Mouse (Mus musculus) heart, postnatal 36 days (tissue): Measurements from ENCODE around the gene Chrdl2. TPM values are rescaled to one million over a fixed set of nuclear protein-coding genes. Genes with fewer than 3 reads are reported as not detected.
A peak's percentile ranks its signal among the peaks of the same experiment; 100 is the strongest.
"Not testable (repeated sequence)": the region's sequence is repeated elsewhere in the genome, so short reads cannot be mapped to it uniquely, and the experiment has no call there.

ENCODE experiments used
- DNase-seq, 2 experiments: peaks; one replicate each; pipeline ENCODE4 v3.0.0; 2021 to 2022
- intact Hi-C: fragments of 180-260 bp; cut with DNase I; formaldehyde crosslinking; loops from one replicate; pipeline ENCODE4 v1.15.1; 2025
- total RNA-seq, 2 experiments: library from RNA; stranded (reverse); gene quantifications; 2 replicates each; pipeline ENCODE4 v1.2.3; 2021

The Chrdl2 gene
- total RNA-seq, 2 experiments from 2014 or later = 0.38 TPM; not detected in 1

DNA sequence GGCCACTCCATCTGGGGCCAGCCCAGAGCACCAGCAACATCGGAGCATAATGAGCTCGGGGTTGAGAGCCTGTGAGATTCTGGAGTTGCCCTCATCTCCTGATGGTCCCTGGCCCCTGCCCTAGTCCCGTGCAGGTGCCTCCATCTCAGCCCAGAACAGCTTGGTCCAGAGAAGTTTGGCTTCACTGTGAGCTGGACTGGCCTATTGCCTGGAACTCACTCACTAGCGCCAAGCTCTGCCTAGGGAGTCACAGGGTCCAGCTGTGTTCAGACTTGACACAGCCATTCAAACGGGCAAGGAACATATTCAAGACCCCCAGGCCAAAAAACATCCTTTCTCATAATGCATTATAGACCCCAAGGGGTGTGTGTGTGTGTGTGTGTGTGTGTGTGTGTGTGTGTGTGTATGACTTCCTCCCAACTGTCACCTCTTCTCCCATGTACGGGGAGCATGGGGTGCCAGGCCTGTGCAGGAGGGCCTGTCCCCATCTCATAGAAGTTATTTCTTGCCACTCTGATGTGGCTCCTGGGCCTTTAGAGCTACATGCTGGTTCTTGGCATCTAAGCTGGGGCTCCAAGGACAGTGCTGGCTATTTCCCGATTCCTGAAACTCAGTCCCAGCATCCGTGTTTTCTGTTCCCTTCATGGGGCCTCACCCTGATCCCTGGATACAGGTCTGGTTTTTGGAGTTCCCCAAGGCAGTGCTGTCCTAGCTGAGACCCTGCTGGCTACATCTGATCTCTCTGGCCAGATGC, 25.2 kb downstream of the Chrdl2 start:
- intact Hi-C loops = no loop called here
- no peak for DNase-seq

- no peak for DNase-seq
- intact Hi-C loops = no loop called here
Observed at GRCm38 (mm10) chr7:100033672-100034071, 27.7 kb downstream of the Chrdl2 start.

GRCm38 (mm10) chr7:100034815-100035463, 29.0 kb downstream of the Chrdl2 start:
- no peak for DNase-seq
- intact Hi-C loops = no loop called here

DNA sequence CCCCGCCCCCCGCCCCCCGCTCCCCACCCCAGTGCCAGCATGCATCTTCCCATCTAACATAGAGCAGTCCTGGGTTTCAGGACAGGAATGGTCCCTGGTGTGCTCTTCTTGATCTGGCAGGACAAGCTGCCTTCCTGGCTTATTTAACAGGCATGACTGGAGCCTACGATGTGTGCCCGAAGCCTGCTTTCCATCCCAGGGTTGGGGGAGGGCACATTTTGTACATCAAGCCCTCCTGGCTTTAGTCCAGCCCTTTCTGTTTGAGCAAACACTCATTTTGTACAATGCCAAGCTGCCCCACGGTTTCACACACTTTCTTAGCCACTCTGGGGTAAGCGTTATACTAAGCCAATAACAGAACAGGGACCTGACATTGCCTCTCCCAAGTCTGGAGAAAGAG, 30.1 kb downstream of the Chrdl2 start:
- intact Hi-C loops = no loop called here
- no peak for DNase-seq

DNA sequence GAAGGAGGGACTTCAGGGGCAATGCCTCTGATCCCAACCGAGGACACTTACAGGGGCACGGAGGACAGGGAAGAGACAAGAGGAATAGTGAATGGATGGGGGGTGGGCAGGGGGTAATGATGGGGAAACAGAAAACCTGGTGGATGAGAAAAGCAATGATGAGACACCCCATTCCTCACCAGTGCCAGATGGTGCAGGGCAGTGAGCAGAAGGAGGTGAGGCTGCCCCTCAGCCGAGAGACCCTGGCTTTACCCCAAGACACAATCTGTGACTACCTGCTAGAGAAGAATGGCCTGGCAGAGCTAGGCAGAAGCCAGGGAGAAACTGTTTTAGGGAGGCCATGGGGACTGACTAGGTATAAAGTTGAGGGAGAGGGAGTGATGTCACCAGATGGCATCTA, 30.5 kb downstream of the Chrdl2 start:
- intact Hi-C loops = no loop called here
- DNase-seq = no peak

DNA sequence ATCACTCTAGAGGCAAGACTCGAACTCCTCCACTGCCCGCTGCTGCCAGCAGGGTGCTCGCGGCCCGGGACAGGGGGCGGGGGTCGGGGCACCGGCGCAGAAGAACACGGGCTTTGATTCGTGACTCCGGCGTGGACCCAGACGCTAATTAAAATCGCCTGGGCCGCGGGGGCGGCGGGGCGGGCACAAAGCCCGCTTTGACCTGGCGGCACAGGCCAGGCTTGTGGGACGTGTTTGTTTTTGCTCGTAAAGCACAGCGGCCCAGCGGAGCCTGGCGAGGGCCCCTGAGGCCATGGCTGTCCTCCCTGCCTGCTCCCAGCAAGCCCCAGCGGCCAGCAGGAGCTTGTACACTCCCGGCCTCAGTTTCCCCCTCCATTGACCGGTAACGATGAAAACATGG, 36.1 kb downstream of the Chrdl2 start:
- DNase-seq = no peak
- intact Hi-C loops = no loop called here

GRCm38 (mm10) chr7:100043096-100043495, 37.1 kb downstream of the Chrdl2 start:
- DNase-seq = no peak
- intact Hi-C loops = no loop called here

- DNase-seq = peak in 1 of 2 experiments; percentile 14
- intact Hi-C loops = no loop called here
Observed at GRCm38 (mm10) chr7:100043605-100044031, 37.6 kb downstream of the Chrdl2 start.

DNA sequence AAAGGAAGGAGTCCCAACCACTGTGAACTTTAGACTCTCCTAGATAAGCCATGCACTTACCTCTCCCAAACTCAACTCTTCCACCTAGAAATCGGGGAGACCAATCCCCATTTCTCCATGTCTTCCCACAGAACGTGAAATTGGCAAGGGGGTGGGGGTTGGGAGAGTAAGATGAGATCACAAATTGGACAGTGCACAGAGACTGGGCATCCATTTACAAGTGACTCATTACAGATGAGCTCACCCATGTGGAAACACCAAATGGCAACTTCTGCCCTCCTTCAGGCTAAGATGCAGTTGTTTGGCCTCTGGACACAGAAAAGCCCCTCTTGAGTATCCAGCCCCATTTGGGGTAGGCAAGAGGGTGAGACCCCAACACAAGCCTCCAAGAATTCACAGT, 40.5 kb downstream of the Chrdl2 start:
- intact Hi-C loops = no loop called here
- DNase-seq = no peak

DNA sequence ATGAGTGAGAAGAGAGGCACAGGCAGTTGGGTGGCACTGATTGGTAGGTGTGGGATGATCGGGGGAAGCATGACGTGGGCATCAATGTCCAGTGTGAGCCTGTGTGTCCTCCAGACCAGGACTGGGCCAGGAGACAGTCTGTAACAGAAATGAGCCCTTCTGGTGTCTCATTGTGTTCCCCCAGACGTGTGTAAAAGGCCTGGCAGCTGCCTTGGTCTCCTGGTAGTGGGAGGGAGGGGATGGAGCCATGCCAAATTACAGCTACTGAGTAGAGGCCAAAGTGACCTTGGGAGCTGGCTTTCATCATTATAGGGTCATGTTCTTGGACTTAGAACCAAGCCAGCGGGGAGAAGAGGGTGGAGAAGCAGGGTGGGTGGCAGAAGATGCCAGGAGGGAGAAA, 45.9 kb downstream of the Chrdl2 start:
- intact Hi-C loops = no loop called here
- no peak for DNase-seq

GRCm38 (mm10) chr7:100052991-100053390, 47.0 kb downstream of the Chrdl2 start:
- intact Hi-C loops, DNase-seq: not testable (repeated sequence)

DNA sequence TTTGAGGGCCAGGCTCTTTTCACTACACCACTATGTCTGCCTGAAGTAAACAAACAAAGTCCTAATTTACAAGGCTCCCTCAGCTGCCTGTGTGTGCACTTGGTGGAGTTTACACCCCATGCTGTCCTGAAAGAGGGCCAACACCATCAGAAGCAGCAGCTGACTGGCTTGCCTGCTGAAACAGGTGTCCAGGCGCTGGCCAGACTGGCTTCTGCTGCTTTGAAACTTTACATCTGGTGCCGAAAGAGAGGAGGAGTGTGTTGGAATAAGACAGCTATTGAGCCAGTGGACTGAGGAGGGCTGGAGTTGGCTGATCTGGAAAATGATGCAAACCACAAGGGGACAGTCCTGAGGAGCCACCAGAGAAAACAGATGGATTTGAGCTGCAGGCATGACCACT, 68.0 kb downstream of the Chrdl2 start:
- DNase-seq = peak; percentile 14 to 35
- intact Hi-C loops = no loop called here

GRCm38 (mm10) chr7:100076296-100076695, 70.3 kb downstream of the Chrdl2 start:
- intact Hi-C loops = no loop called here
- no peak for DNase-seq

DNA sequence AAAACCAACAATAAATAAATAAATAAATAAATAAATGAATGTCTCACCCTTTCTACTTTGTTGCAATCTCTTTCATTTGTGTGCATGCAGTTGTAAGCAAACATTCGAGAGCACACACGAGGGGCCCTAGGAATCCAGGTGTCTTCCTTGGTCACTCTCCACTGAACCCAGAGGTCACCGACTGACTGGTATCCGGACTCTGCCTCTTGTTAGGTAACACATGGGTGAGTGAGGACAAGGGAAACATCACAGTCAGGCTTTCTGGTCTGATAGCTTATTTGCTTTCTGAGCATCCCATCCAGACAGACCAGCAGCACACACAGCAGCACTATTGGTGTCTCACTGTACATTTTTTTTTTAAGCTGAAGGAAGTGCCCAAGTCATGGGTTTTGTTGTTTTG, 71.1 kb downstream of the Chrdl2 start:
- intact Hi-C loops = no loop called here

DNA sequence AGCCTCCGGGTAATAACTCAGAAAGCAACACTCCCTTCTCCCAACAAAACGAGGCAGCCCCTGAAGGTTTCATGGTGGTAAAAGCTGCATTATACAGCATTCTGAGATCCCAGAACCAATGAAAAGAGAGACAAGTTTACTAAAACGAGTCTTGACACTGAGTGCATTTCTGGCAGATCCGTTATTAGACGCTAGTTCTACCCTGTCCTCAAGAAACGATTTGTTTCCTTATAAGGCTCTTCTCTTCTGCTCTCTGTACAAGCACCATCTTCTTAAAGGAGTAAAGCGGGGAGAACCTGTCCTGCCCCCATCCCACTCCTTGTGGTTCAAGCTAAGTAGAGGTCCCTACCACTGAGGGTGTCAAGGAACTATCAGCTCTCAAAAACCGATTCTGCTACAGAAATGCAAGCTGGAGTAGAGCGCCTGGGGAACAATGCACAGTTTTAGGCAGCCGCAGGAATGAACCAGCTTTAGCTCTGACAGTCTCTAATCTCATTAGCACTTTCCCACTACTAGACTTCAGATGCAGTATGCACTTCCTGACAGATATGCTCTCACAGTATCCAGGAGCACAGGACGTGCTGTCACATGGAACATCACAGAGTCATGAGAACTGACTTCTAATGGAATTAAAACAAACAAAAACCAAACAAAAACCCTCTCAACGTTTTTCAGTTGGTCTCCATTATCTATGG, 74.3 kb downstream of the Chrdl2 start:
- DNase-seq = no peak
- intact Hi-C loops = no loop called here

More for the DNA sequence above, 71.1 kb downstream of the Chrdl2 start:
- no peak for DNase-seq

- DNase-seq = no peak
- intact Hi-C loops = no loop called here
Observed at GRCm38 (mm10) chr7:100082836-100083235, 76.9 kb downstream of the Chrdl2 start.

- DNase-seq = no peak
- intact Hi-C loops = no loop called here
Observed at GRCm38 (mm10) chr7:100083812-100084211, 77.8 kb downstream of the Chrdl2 start.

Other genes with a start within 250 kb of the Chrdl2 start
- gene Olfr521, start 242.7 kb upstream of the Chrdl2 start, total RNA-seq = not detected
- 1 to 10 TPM; 3.8 to 4.9 TPM for gene Neu3, start 177.8 kb upstream of the Chrdl2 start, total RNA-seq
- gene Xrra1, start 147.1 kb upstream of the Chrdl2 start, total RNA-seq = not detected
- gene Spcs2, start 142.7 kb upstream of the Chrdl2 start, total RNA-seq = 10 to 100 TPM; 48.0 to 50.4 TPM
- gene Rnf169, start 25.7 kb upstream of the Chrdl2 start, total RNA-seq = 10 to 100 TPM in 1 of 2 experiments, 1 to 10 TPM in 1; 9.0 to 10.8 TPM
- gene Pold3, start 115.4 kb downstream of the Chrdl2 start, total RNA-seq = 10 to 100 TPM in 1 of 2 experiments, 1 to 10 TPM in 1; 9.0 to 14.0 TPM
- gene Lipt2, start 153.1 kb downstream of the Chrdl2 start, total RNA-seq = 1 to 10 TPM; 5.5 to 5.7 TPM
- gene Kcne3, start 170.3 kb downstream of the Chrdl2 start, total RNA-seq = under 1 TPM; 0.81 to 1.00 TPM
- 1 to 10 TPM; 6.4 to 8.6 TPM for gene Pgm2l1, start 221.2 kb downstream of the Chrdl2 start, total RNA-seq